Mouse (Mus musculus) myocyte (in vitro differentiated cells): ENCODE measurements around the gene Agap1.

ENCODE experiments used
- CEBPB ChIP-seq: IDR thresholded peaks from 2 replicates; pipeline ENCODE4 v1.6.1; 2011; ENCODE audit warnings: mild to moderate bottlenecking, moderate library complexity; ENCODE audit not compliant: poor library complexity, insufficient read depth, severe bottlenecking
- E2F4 ChIP-seq: IDR thresholded peaks from one replicate; pipeline ENCODE4 v1.6.1; 2011; ENCODE audit warnings: mild to moderate bottlenecking, control low read depth, moderate library complexity; ENCODE audit not compliant: insufficient read depth
- MAX ChIP-seq: IDR thresholded peaks from one replicate; pipeline ENCODE4 v1.6.1; 2011; ENCODE audit warnings: low read depth, mild to moderate bottlenecking, control low read depth
- MYOD1 ChIP-seq, 3 experiments: IDR thresholded peaks; one replicate each; pipeline ENCODE4 v1.6.1; 2011; ENCODE audit warnings: control low read depth in 2 of 3, low read depth in 2 of 3, mild to moderate bottlenecking in 2 of 3, moderate library complexity in 1 of 3; ENCODE audit not compliant: insufficient read length in 2 of 3, control insufficient read depth in 1 of 3
- MYOG ChIP-seq, 3 experiments: IDR thresholded peaks; one replicate each; pipeline ENCODE4 v1.6.1; 2011; ENCODE audit warnings: control low read depth in 2 of 3, low read depth in 2 of 3, mild to moderate bottlenecking in 2 of 3; ENCODE audit not compliant: insufficient read length in 2 of 3, control insufficient read depth in 1 of 3, insufficient read depth in 1 of 3
- POLR2A ChIP-seq: IDR thresholded peaks from one replicate; pipeline ENCODE4 v1.6.1; 2011; ENCODE audit warnings: low read depth, mild to moderate bottlenecking, control low read depth, moderate library complexity; ENCODE audit not compliant: insufficient read length
- POLR2AphosphoS2 ChIP-seq: IDR thresholded peaks from one replicate; pipeline ENCODE4 v1.6.1; 2011; ENCODE audit warnings: low read depth, control low read depth; ENCODE audit not compliant: insufficient read length
- REST ChIP-seq: IDR thresholded peaks from one replicate; pipeline ENCODE4 v1.6.1; 2011; ENCODE audit warnings: mild to moderate bottlenecking, control low read depth, moderate library complexity; ENCODE audit not compliant: insufficient read depth, insufficient read length
- SRF ChIP-seq: IDR thresholded peaks from one replicate; pipeline ENCODE4 v1.6.1; 2011; ENCODE audit warnings: low read depth; ENCODE audit not compliant: control insufficient read depth, insufficient read length
- TCF12 ChIP-seq: IDR thresholded peaks from one replicate; pipeline ENCODE4 v1.6.1; 2011; ENCODE audit warnings: mild to moderate bottlenecking, control low read depth; ENCODE audit not compliant: poor library complexity, insufficient read depth, severe bottlenecking
- TCF3 ChIP-seq: IDR thresholded peaks from one replicate; pipeline ENCODE4 v1.6.1; 2011; ENCODE audit warnings: low read depth, control low read depth; ENCODE audit not compliant: insufficient read length
- USF1 ChIP-seq: IDR thresholded peaks from one replicate; pipeline ENCODE4 v1.6.1; 2011; ENCODE audit warnings: low read depth, mild to moderate bottlenecking, control low read depth, moderate library complexity

- TF ChIP-seq TCF12 (no peak), MAX (no peak), CEBPB (no peak), E2F4 (no peak), POLR2A (no peak), USF1 (no peak), SRF (no peak), POLR2AphosphoS2 (no peak), REST (no peak), MYOG (IDR thresholded peaks at IDR 0.05; ENCODE audit: control insufficient read depth in 1 of 3, insufficient read depth in 1 of 3, insufficient read length in 2 of 3, low read depth in 2 of 3) (no peak), MYOD1 (IDR thresholded peaks at IDR 0.05; ENCODE audit: control insufficient read depth in 1 of 3, insufficient read length in 2 of 3, low read depth in 2 of 3) (no peak), TCF3 (no peak)
Observed at GRCm38 (mm10) chr1:89543312-89543711, 88.7 kb downstream of the Agap1 start.
